Mouse (Mus musculus): Measurements from ENCODE around the gene Kat7.

Gene Kat7

DNA sequence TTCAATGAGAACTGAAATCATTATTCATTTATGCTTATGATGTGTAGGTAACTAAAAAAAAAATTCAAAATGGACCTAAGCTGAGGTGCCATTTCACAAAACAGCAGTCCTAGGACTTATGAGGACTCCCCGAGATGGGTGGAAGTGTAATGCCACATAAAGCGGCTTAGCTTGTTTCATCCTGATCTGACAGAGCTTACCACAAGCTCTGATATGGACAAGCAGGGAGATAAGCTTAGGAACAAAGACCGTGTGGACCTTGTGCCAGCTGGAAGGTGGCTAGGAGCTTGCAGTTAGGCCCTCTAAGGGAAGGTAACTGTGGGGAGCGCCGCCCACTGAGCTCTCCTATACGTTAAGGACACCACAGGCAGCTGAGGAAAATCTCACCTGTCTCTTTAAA is 34.0 kb downstream of the Kat7 start:
- no peak for DNase-seq

DNA sequence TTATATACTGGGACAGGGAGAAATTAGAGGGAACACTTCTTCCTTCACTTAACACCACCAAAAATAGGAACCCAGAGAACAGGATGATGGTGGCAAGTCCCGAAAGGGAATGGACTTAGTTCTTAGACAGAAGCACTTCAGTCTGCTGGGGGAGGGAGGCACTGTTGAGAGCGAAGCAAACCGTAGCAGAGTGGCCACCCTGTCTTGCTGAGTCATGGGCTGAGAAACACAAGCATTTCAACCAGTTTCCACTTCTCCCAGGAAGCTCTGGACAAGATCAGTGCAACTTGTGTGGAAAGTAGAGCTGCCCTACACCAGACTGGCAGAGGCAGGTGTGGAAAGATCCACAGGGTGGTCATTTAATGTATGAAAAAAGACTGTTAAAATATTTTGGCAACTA is 35.4 kb downstream of the Kat7 start:
- DNase-seq: no peak

DNA sequence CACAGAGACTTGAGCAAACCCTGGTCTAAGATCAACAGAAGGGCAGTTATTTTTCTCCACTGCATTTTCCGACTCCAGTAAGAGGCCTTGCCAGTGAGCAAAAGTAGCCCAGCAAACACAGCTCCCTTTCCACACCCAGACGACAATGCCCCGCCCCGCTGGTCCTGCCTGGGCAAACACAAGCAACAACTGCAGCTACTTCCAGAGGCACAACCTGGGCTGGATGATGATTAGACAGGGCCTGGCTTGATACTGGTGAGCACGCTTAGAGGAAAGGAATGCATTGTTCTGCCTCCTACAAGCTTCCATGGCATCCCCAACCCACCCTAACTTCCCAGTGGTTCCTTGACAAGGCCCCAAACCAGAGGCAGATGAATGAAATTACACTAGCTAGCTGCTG is 36.4 kb downstream of the Kat7 start:
- no peak for DNase-seq

DNA sequence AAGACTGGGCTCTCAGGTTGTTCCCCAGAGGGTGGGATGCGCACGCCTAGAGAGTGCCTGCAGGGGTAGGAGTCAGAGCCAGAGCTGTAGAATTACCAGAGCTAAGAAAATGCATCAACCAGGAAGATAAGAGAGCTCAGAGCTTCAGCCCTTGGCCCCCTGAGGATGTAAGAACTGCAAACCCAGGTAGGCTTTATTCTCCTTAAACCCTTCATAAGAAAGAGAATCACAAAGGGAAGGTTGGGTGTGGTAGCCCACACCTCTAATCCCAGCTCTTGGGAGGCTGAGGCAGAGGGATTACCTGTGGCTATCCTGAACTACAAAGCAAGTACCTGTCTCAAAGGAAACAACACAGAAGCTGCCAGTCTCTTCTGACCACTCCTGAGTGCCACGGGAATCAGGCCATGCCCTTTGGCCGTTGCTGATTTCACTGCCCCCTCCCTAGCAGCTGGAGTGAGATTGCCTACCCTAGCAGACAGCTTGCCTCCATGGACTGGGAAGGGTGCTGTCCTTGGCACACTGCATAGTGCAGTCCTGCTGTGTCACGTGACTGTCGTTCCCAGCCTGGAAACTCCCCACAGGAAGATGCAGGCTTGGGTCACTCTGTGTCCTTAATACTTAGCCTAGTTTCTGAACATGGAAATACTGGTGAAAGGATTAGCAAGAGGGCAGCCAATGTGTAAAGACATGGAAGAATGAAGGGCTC is 43.4 kb downstream of the Kat7 start:
- DNase-seq: no peak

DNA sequence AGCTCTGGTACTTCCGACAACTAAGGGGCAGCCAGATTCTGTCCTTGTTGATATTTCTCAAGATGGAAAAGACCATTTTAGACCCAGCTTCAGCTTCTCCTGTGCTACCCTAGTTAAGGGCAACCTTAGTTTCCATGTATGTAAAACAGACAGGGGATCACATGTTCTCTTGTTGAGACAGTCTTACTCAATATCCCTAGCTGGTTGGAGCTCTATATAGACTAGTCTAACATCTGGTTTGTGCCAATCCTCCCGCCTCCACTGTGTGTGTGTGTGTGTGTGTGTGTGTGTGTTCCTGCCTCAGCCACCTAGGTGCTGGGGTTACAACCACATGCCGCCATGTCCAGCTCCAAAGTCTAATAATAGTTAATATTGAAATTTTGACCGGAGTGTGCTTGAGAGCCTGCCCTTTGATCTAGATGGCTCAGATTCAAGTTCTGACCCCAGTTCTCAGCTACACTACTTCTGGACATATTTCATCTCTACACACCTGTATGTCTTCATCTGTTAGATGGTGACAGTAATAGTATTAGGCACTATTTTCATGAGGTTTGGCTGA is 45.5 kb downstream of the Kat7 start:
- DNase-seq: no peak

DNA sequence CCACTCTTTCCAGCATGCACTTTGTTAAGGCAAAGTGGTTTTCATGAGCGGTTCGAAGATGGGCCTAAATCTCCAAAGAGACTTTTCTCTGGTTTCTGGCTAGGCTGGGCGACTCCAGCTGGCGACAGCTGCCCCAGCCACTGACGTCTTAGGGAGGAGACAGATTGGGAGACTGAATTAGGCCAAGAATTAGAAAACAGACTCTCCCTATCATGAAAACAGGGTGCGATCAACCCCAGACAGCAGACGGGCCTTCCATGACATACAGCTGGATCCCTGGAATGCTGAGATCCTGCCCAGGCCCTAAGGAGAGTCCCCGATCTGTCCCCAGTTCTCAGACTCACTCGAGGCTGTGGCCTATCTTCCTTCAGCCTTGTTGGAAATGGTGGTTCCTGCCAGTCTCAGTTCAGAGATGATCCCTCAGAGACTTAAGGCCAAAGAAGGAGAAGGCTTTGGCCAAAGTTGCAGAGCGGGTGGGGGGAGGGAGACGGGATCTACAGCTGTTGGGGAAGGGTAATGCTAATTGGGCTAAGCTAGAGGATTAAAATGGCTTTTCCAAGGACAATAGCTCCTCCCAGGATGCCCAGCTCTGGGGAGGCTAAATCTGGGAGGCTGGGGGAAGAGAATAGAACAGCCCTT is 46.1 kb downstream of the Kat7 start:
- DNase-seq: no peak

DNA sequence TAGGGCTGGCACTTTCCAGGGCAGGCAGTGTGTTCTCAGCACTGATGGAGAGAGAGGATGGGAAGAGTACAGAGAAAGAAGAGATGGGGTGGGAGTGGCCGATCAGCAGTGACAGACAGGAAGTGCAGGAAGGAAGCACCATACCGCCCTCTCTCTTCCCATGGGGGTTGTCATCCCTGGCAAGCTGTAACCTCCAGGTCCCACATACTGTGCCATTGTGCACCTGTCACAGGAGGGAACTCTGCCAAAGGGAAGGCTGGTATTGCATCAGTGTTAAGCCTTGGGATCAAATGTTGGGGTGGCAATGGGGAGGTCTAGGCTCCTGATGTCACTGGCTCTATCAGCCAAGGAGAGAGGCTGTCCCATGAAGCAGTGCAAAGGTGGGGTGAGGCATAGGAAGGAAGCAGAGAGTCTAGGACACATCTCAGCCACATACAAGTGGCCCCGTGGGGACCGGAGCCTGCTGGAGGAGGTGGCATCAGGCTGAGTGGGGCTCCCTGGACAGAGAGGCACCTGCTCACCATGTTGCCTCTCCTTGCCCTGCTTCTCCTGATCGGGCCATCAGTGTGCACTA is 48.8 kb downstream of the Kat7 start, which contains the start of gene Tac4:
Gene Tac4, plus strand, starts transcription at position 352 of the 574 bp plus-strand sequence.
- DNase-seq: peak; percentile 42 to 46

DNA sequence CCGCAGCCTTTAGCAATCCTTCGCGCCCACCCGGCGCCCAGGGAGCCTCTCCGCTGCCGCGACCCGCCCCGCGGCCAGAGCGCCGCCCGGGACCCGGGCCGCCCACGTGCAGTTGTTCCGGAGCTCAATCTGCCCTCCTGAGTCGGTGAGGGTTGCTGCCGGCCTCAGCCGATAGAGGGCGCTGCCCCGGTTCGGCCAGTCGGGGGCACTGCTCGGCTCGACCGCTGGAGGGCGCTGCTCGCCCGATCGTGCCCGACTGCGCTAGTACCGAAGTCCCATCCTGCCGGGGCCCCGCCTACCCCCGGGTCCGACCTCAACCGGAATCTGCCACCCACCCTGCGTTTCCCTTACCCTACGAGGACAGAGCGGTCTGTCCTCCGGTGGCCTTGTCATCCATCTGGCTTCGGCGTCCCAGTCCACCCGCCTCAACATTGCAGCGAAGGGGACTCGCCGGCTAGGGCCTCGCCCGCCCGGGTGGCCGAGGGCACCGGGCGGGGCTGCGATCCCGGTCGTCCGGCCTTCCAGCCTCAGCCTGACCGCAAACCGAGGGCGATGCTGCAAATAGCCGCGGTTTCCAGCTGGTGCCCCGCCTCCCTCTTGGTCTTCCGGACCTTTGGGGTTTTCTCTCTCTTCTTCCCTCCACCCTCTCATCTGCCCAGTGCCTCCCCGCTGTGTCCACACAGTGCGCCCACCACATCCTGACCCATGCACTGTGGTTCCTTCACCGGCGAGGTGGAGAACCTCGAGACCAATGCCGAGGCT is 50.8 kb downstream of the Kat7 start:
- peak; percentile 98 to 99 for DNase-seq

DNA sequence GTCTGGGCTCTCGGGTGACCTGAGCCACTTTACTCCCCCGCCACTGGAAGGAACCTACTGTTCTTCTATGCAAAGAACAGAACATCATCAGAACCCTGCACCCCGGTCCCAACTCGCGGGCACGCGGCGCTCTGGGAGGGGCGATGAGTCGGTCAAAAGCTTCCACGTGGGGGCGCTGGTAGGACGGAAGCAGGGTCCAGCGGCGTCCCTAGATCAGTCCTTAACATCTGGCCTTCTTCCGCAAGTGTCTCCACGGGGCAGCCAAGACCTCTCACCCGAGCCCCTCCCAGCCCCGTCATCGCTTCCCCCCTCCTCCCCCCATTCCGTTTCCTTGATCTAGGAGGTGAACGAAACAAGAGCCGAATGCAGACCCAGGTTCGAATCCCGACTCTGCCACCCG is 51.6 kb downstream of the Kat7 start:
- peak; percentile 88 to 90 for DNase-seq

DNA sequence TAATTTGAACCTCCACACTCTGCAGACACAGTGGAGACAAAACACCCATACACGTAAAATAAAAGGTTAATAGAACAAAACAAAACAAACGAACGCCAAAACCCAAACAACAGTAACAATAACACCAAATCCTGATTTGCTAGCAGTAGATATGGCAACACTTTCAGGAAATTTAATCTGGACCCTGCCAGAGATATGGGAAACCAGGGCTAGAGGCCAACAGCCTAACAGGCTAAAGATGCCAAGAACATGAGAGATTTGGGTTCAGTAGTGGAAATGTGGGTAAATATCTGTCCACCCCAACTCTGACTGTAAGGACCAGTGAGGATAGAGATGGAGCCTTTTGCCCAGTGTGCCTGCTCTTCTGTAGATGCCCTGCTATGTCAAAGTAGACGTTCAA is 52.1 kb downstream of the Kat7 start:
- DNase-seq: peak in 1 of 2 experiments; percentile 9

DNA sequence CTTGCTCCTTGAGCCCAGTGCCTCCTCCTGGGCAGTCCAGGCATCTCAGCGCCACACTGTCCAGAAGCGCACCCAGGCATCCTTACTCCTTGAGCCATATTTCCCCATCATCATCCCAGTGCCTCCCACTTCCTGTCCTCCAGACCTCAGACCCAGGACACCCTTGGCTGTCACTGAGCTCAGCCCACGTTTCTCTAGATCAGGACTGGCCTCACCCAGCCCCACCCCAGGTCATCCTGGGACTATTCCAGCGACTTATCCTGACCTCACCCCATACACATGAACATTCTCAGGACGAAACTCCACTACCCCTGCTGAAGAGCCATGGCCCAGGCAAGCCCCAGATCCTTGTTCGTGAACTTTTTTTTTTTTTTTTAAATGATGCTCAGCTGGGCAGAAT is 54.3 kb downstream of the Kat7 start:
- no peak for DNase-seq

DNA sequence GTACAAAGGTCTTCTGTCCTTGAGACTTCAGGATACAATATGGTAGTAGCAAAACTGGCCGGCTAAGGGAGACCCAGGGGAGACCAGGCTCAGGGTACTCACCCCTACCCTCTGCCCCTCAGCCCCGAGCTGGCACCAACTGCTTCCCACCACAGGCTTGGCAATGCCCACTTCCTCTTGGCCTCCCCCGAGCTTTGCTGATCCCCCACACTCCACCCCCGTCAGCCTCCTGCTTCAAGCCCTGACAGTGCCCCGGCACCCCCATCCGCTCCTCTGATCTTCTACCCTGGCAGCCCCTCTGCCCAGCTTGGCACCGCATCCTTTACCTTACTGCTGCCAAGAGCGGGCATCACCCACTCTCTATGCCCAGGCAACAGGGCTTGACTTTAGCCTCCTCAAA is 55.9 kb downstream of the Kat7 start:
- DNase-seq: no peak

DNA sequence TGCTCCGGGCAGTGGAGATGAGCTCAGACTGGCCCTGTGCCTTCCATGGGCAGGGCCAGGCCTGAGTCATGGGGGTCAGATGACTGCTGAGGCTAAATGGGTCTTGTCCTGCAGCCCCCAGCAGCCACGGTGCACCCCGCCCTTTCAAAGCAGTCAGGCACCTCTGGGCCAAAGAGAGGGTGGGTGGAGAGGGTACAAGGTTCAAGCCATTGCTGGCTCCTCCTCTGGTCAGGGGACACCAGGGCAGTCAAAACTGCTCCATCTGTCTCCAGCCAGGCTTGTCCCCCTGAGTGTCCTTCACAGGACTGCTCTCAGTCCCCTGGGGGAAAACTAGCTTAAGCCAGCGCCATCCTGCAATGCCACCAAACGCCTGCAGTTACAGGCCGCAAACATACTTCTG is 57.9 kb downstream of the Kat7 start:
- no peak for DNase-seq

DNA sequence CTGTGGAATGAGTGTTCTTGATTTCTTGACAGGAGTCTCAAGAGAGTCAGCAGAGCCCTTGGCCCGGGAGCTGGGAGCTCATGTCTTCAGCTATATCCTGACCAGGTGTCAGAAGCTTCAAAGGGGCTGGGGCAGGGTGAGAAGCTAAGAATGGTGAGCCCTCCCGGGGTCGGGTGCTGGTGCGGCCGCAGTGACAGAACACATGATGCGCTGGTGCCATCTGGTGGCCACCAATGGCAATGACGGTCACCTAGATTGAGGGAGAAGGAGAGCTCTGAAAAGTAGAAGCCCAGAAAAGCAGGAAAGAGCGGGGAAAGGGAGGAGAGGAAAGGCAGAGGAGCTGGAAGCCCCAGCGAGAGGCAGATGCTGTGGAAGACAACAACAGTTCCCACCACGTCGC is 58.8 kb downstream of the Kat7 start:
- DNase-seq: peak; percentile 79 to 80

DNA sequence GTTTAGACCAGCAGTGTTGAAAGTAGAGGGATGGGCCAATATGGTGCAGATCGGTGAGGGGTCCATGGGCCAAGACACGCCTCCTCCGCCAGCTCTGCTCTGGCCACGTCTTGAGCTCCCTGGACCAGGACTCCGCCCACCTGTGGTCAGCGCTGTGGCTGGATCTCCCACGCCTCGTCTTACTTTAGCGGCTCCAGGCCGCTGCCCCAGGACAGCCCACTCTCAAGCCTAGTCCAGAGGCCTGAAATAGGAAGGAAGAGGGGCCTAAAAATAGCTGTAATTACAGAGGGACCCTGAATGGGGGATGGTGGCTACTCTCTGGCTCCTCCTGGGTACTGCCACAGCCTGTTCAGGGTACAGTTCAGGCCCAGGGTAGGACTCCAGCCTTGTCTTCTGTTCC is 59.9 kb downstream of the Kat7 start:
- DNase-seq: no peak

DNA sequence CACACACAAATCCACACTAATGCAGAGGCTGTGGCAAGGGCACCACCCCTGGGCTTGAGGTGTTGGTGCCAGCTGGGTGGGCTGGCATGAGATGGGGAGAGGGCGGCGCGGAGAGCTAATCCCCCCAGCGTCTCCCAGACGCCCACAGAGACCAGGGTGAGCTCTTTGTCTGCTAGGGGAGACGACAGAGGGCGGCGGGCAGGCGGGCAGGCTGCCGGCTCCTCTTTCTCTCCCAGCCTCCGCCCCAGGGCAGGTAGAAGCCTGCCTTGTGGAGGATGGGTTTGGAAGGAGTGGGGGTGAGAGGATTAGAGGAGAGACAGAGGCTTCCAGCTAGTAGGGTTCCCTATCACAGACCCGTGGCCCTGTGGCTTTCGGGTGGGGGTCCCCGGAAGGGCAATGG is 63.0 kb downstream of the Kat7 start:
- no peak for DNase-seq

DNA sequence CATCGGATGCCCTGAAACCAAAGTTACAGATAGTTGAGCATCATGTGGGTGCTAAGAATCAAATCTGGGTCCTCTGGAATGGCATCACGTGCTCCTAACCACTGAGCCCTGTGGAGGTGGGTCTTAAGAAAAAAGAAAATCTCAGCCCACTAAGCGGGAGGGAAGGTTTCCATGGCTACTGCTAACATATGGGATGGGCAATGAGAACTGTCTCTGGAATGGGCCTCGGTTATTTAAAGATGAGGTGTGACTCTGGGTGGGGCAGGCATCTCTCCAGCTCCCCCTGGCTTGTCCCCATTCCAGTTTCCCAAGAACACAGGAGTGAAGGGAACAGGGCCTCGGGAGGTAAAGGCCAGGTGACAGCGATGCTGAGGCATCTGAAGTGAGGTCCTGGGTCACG is 64.6 kb downstream of the Kat7 start:
- DNase-seq: no peak

DNA sequence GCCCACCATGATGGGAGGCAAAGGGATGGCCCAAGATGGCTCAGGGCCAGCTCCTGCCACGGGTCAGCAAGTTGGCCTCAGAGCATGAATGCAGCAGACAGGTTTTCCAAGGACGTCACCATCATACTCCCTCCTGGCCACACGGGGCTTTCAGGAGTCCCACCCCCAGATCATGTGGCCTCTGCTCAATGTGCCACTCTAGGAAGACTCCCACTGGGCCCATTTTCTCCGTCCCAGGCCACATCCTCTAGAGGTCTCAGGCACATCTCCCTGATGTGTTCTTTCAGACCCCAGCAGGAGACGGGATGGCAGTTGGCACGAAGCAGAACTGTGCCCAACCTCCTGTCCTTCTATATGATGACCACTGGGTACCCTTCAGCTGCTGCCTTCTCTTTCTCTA is 67.4 kb downstream of the Kat7 start:
- DNase-seq: no peak

DNA sequence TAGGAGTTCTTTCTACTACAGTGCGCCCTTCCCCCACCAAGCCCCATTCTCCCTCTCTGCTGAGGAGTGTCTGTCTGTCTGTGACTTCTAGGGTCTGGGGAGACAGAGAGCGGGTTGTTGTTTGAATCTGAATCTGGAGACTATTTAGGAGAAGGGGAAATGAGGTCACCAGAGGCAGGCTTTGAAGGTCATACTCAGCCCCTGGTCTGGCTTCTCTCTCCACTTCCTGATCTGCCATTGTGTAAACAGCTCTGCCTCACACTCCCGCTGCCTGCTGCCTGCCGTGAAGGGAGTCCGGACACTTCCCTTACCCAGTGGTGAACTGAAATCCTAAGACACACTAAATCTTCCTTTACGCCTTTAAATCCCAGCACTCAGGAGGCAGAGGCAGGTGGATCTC is 71.6 kb downstream of the Kat7 start:
- DNase-seq: no peak

DNA sequence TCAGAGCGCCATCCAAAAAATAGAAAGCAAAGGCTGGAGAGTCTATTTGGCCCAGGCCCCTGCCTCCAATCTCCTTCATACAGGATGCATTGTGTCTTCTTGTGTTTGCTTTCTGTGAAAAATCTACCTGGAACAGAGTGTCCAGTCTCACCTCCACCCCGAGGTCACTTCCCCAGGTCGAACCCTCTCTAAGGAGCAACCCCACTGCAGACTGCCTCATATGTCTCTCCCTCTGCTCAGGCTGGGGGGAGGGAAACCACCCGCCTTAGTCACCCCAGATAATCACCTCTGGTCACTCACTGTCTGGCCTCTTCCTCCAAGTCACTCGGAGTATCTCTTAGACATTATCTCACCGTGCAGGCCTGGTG is 77.7 kb downstream of the Kat7 start:
- DNase-seq: no peak

DNA sequence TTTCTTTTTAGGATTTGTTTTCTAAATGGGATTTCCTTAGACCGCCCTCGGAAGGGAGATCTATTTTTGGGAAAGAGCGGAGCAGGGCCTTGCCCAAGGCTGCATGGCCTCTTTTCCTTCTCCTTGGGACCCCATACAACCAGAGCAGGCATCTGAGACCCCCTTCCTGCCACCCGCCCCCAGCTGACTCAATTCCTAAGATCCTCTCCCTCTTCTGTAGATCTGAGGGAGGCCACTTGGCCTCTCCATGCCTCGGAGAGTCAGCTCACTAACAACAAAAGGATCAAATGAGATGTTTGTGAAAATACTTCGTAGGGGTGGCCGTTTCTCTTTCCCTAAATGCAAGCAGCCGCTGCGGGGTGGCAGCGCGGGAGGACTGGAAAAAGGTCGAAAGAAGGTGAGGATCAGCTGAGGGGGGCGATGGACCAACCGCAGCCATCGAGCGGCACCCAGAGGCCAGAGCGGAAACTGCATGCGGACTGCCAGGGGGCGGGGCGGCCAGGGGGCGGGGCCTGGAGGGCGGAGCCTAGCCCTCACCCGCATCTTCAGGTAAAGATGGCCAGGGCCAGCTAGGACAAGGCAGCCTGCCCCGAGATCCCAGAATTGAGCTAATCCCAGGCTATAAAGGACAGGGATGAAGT is 78.2 kb downstream of the Kat7 start:
- DNase-seq: peak; percentile 77 to 78

DNA sequence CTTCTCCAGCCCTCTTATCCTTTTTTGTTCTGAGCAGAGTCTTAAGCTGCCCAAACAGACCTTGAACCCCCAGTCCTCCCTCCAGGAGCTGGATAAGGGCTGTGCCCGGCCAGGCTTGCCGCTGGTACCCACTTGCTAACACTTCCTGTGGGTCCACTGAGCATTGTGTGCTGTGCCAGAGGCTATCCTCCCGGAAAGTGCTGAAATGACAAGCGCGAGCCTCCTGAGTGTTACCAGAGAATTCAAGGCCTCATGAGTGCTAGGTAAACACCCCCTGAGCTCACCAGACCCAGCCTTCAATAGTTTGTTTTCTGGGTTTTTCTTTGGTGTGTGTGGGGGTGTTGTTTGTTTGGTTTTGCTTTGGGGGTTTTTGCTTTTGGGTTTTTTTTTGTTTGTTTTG is 82.6 kb downstream of the Kat7 start:
- no peak for DNase-seq

DNA sequence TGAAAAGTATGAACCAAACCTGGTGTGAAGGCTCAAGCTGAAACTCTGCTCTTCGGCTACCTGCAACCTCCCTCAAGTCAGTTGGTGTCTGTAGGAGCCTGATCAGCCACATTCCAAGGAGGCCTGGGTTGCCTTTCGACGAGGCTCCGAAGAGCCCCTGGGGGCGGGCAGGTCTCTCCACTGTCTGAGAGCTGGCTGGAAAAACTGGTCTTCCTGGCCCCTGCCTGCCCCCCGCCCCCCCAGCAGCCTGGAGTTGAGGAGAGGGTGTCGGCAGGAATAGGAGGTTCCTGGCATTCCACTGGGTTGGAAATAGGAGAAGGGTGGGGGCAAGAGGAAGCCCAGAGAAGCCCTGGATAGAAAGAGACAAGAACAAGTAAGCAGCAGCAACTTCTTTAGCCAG is 84.6 kb downstream of the Kat7 start:
- no peak for DNase-seq
